Mouse (Mus musculus): ENCODE results near the gene Wdr93.

DNA sequence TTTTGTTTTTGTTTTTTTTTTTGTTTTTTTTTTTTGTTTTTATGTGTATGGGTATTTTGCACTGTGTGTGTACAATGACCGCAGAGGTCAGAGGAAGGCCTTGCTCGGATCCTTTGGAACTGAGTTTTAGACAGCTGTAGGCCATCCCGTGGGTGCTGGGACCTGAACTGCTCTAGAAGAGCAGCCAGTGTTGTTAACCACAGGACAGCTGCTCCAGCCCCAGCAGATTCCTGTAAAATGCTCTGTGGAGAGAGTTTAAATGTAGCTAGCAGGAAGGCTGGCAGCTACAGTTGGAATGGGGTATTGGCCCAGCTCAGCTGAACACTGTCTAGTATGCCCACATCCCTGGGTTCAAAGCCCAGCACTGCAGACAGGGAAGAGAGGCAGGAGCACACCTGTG is 26.7 kb downstream of the Wdr93 start:
- no peak for TF ChIP-seq CTCF (IDR thresholded peaks at IDR 0.05; ENCODE audit: control insufficient read depth, insufficient read depth, insufficient read length)
- TF ChIP-seq MAX (IDR thresholded peaks at IDR 0.05): no peak
- no peak for TF ChIP-seq CEBPB (IDR thresholded peaks at IDR 0.05; ENCODE audit: low read depth)
- TF ChIP-seq MYOG (IDR thresholded peaks at IDR 0.05; ENCODE audit: control insufficient read depth, extremely low read depth, insufficient read length): no peak
- TF ChIP-seq MYOD1 (IDR thresholded peaks at IDR 0.05; ENCODE audit: control insufficient read depth, insufficient read length, low read depth): no peak
